Mouse (Mus musculus) olfactory bulb, adult 2 months (tissue): ENCODE results near the gene Anxa6. TPM values are rescaled to one million over a fixed set of nuclear protein-coding genes. Genes with fewer than 3 reads are reported as not detected.

Experiments
- H3K27ac ChIP-seq: fragments of 200-500 bp; 2 replicates; pipeline ENCODE4 v1.5.1; 2012; ENCODE audit warnings: low read depth, low read length; ENCODE audit not compliant: insufficient read depth
- H3K4me1 ChIP-seq: fragments of 200-500 bp; 2 replicates; pipeline ENCODE4 v1.6.1; 2012; ENCODE audit warnings: low read length; ENCODE audit not compliant: control insufficient read depth, insufficient read depth
- H3K4me3 ChIP-seq: fragments of 200-500 bp; 2 replicates; pipeline ENCODE4 v1.5.1; 2012; ENCODE audit warnings: mild to moderate bottlenecking, low read depth, low read length, moderate library complexity; ENCODE audit not compliant: insufficient read depth
- CTCF ChIP-seq: fragments of 200-500 bp; IDR thresholded peaks from 2 replicates; pipeline ENCODE4 v1.5.1; 2012; ENCODE audit warnings: low read depth, mild to moderate bottlenecking, low read length, moderate library complexity; ENCODE audit not compliant: insufficient read depth
- POLR2A ChIP-seq: fragments of 200-500 bp; IDR thresholded peaks from 2 replicates; pipeline ENCODE4 v1.6.1; 2012; ENCODE audit warnings: mild to moderate bottlenecking, low read depth, low read length, moderate library complexity; ENCODE audit not compliant: insufficient read depth
- WGBS: fragments of 180-500 bp; shearing (Covaris S2); methylation state at CpG from one replicate; pipeline ENCODE4 v1.1.7; 2018; 5-methylcytosine and 5-hydroxymethylcytosine counted together
- polyA plus RNA-seq: library from polyadenylated mRNA; stranded (reverse); fragments of >200 nt; gene quantifications from 2 replicates; pipeline ENCODE4 v1.2.4, GENCODE M21; 2012; ENCODE audit warnings: low replicate concordance; ENCODE audit not compliant: missing spikeins, insufficient read depth, insufficient read length

The Anxa6 gene
- polyA plus RNA-seq, 1 experiment = not detected

DNA sequence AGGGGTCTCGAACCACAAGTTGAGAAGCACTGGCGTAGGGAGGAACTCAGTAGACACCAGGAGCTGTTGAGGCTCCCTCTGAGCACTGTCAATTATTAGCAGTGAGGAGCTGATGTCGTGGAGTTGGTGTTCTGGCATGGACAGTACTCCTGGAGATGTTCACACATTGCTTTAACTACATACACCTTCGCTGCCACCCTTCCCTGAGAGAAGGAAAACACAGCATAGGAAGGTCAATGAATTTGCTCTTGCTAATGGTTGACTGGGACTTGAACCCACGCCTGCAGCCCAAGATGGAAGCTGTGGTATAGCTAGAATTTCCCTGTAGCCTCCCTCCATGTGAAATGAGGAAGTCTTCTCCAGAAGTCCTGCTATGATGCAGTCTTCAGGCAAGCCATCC lies 57.9 kb downstream of the Anxa6 start:
- H3K27ac ChIP-seq = no peak overlapping the region
- 81% methylated on average over 5 of the region's 5 CpGs for WGBS
- no peak overlapping the region for H3K4me3 ChIP-seq
- H3K4me1 ChIP-seq = peaks cover 7% of the 10 kb centered on the region
- no peak for TF ChIP-seq CTCF
- TF ChIP-seq POLR2A = no peak

DNA sequence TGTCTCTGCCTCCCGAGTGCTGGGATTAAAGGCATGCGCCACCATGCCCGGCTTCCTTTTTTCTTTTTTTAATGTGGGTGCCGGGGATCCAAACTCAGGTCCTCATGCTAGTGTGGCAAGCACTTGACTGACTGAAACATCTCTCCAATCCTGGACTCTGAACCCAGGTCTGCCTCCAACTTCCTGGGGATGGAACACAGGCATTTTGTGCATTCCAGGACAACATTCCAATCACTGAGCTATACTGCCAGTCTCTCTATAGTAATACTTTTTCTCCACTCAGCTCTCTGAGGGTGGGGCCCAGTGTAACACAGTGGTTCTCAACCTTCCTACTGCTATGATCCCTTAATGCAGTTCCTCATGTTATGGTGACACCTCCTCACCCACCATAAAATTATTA lies 58.6 kb downstream of the Anxa6 start:
- H3K27ac ChIP-seq = no peak overlapping the region
- no peak overlapping the region for H3K4me3 ChIP-seq
- TF ChIP-seq CTCF = no peak
- TF ChIP-seq POLR2A = no peak
- H3K4me1 ChIP-seq = peaks cover 7% of the 10 kb centered on the region
- 87% methylated on average over 4 of the region's 4 CpGs for WGBS

DNA sequence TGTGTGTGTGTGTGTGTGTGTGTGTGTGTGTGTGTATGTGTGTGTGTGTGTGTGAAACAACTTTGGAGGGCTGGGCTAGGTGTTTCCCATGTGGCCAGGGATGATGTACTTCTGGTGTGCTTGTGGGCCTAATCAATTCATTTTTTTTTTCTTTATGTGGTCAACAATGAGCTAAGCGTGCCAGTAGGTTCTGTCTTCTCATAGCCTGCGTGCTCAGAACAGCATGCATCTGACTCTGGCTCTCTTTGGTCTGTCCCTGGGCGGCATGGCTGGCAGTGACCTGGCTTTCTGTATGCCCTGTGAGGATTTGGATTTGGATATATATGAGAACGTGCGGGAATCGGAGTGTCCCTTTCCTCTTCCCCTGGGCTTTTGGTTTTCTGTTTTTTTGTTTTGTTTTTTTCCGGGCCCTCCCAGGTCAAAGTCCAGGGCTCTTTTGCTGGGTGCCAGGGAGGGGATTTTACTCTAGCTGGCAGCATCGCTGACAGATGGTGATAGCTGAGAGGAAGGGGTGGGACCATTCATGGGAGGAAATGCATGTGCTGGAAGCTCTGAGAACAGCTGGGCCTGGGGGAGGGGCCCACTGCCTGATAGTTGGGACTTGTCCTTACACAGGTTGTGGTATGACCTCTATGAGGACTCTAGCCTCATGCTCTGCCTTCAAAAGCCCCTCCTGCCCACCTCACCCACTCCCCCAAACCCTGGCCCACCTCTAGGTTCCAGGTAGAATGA lies 59.6 kb downstream of the Anxa6 start:
- WGBS = 48% methylated on average over 8 of the region's 8 CpGs
- Histone ChIP-seq H3K4me3 (no peak overlapping the region), H3K4me1 (peaks cover 7% of the 10 kb centered on the region), H3K27ac (no peak overlapping the region)
- no peak for TF ChIP-seq CTCF
- no peak for TF ChIP-seq POLR2A

DNA sequence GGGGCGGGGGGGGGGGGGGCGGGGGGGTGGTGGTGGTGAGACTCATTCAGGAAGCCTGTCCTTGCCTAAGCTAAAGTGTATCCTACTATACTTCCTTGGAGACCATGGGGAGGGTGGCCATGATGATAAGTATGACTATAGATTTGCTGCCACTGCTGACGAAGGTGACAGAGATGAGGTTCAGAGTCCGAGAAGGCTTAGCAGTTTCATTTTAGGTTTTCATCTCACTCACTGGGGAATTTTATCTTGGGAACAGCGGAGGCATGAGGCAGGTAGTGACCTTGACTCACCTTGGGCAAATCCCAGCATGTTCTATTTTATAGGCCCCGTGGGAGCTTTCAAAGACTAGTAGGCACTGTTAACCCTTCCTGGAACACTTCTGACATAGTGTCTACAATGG lies 60.5 kb downstream of the Anxa6 start:
- Histone ChIP-seq H3K4me1 (peaks cover 7% of the 10 kb centered on the region), H3K27ac (no peak overlapping the region), H3K4me3 (no peak overlapping the region)
- TF ChIP-seq POLR2A = no peak
- no peak for TF ChIP-seq CTCF
- 71% methylated on average over 5 of the region's 6 CpGs for WGBS

DNA sequence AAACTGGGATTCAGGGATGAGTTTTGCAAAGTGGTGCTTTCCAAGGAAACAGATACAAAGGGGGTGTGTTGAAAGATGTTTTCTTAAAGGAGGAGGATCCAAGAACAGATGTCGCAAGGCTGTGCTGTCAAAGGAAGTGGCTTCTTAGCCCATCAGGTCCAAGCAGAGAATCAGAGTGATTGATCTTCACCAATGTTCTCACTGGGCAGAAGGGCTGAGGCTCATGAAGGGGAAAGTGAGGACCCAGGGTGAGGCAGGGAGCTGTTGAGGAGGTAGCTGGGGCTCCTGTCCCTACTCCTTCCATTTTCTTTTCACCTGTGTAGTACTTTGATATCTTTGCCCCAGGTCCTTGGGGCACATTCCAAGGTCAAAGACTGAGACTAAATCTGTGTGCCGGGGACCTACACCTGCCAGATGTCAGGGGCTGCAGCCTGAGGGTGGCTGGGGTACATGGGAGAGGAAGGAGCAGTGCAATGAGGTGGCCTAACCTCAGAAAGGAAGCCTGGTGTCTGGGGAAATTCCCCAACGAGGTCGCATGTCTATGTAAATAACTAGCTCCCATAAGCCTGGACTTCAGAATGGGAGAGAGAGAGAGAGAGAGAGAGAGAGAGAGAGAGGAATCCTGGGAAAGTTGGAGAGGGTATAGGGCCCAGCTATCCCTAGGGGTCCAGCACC lies 61.1 kb downstream of the Anxa6 start:
- TF ChIP-seq POLR2A (no peak), CTCF (no peak)
- WGBS = 62% methylated on average over 4 of the region's 4 CpGs

DNA sequence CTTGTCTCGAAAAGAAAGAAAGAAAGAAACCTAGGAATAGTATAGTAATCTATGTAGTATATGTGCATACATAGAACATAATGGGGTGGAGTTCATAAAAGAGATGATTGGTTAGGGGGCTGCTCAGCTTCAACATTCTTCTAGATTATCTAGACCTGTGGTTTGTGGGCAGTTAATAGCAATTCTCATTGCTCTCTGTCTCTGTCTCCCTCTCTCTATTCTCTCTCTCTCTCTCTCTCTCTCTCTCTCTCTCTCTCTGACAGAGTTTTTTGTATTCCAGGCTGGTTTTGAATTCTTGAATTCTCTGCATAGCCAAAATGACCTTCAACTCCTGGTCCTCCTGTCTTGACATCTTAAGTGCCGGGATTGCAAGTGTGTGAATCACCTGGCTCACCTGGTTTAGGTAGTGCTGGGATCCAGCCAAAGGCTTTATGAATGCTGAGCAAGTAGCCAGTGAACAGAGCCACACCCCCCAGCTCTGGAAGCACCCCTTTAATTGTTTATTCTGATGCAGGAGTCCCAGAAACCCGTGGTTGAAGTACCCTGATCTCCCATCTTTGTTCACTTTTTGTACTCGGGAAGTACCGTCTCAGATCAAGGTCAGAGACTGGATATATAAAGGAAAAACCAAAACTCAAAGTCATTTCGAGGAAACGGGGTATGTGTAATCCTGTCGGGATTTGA lies 61.7 kb downstream of the Anxa6 start:
- WGBS = 59% methylated on average over 8 of the region's 8 CpGs

More for the DNA sequence above, 61.1 kb downstream of the Anxa6 start:
- no peak overlapping the region for H3K27ac ChIP-seq
- H3K4me1 ChIP-seq = peaks cover 7% of the 10 kb centered on the region
- no peak overlapping the region for H3K4me3 ChIP-seq

DNA sequence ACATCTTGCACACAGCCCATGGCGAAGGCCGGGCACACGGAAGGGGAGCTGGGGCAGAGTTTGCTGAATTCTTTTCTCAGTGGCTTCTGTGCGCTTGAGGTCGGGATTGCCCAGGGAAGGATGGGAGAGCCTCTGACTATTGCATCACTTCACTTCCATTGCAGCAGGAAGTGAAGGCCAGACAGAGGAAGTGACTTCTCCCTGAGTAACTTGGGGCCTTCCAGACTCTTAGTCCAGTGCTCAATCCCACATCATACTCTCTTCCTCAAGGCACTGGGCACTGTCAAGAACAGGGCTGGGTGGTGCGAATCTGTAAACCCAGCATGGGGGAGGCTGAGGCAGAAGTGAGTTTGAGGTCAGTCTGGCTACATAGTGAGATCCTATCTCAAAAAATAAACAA lies 68.0 kb downstream of the Anxa6 start:
- no peak overlapping the region for H3K27ac ChIP-seq
- WGBS = 83% methylated on average over 6 of the region's 6 CpGs
- H3K4me1 ChIP-seq = no peaks in the 10 kb centered on the region
- no peak for TF ChIP-seq POLR2A
- no peak for TF ChIP-seq CTCF
- H3K4me3 ChIP-seq = no peak overlapping the region

More for the DNA sequence above, 61.7 kb downstream of the Anxa6 start:
- Histone ChIP-seq H3K27ac (no peak overlapping the region), H3K4me3 (no peak overlapping the region), H3K4me1 (peaks cover 7% of the 10 kb centered on the region)
- TF ChIP-seq CTCF (no peak), POLR2A (no peak)

DNA sequence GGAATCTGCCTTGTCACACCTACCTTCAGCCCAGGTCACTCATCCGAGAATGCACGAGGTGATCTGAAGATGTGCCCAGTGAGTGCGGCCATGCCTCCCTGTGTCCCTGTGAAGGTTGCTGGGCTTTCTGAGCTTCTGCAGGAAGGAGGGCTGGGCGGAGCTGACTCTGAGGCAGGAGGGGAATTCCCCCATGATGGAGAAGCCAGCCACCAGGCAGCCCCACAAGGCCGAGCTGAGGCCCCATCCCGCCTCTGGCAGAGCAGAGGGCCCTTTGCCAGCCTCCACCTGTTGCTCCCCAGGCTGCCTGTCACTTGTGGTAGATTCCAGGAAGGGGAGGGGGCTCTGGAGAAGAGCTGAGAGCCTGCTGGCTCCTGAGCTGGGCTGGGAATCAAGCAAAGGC lies 70.4 kb downstream of the Anxa6 start, which contains the start of gene Tnip1:
Tnip1 (minus strand) TSS at position 108 of the 400 bp plus-strand sequence.
- H3K4me3 ChIP-seq = no peak within 1 kb of the TSS
- no peak for TF ChIP-seq CTCF
- H3K4me1 ChIP-seq = 0 out of 2 replicates have a peak, but pooled peaks cover 2% of the 10 kb centered on the region
- WGBS = 69% methylated on average over 6 of the region's 6 CpGs
- no peak within 1 kb of the TSS for H3K27ac ChIP-seq

DNA sequence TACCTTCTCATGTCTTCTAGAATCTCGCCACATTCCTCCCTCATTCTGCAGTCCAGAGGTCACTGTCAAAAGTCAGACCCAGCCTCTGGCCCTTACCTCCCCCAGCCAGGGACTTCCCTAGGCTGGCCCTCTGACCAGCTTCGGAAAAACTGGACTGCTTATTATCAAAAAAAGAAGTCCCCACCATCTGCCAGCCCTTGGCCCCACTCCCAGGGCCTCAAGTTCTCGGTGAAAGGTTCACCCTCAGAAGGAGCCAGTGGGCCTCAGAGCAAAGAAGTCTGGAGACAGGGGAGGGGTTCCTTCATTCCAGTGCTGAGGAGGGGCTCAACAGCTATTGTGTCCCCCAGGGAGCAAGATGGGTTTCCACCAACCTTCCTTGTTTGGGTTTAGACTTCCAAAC lies 71.3 kb downstream of the Anxa6 start:
- H3K4me3 ChIP-seq = no peak overlapping the region
- 66% methylated on average over 3 of the region's 3 CpGs for WGBS
- no peak overlapping the region for H3K27ac ChIP-seq
- H3K4me1 ChIP-seq = 0 out of 2 replicates have a peak, but pooled peaks cover 2% of the 10 kb centered on the region
- no peak for TF ChIP-seq CTCF
- TF ChIP-seq POLR2A = no peak
